Mouse (Mus musculus) liver, embryonic 15.5 days (tissue): ENCODE results near the gene Dis3l2. TPM values are rescaled to one million over a fixed set of nuclear protein-coding genes. Genes with fewer than 3 reads are reported as not detected.
A peak's percentile ranks its signal among the peaks of the same experiment; 100 is the strongest.

ENCODE experiments used
- ATAC-seq: fragments of 200-750 bp; cut with Nextera tagmentation; 2 replicates; pipeline ENCODE4 v1.8.0; 2017; ENCODE audit warnings: moderate number of reproducible peaks, mild to moderate bottlenecking, moderate library complexity; ENCODE audit not compliant: insufficient read depth
- H3K27ac ChIP-seq: fragments of 300-500 bp; sonication (generic); replicated peaks from 2 replicates; pipeline ENCODE4 v1.5.1; 2015; ENCODE audit warnings: mild to moderate bottlenecking, inconsistent platforms
- H3K27me3 ChIP-seq: fragments of 300-500 bp; sonication (generic); 2 replicates; pipeline ENCODE4 v1.6.1; 2015; ENCODE audit warnings: mild to moderate bottlenecking, inconsistent platforms
- H3K36me3 ChIP-seq: fragments of 300-500 bp; sonication (generic); replicated peaks from 2 replicates; pipeline ENCODE4 v1.6.1; 2015; ENCODE audit warnings: moderate library complexity, mild to moderate bottlenecking, inconsistent platforms
- H3K4me1 ChIP-seq: fragments of 300-500 bp; sonication (generic); replicated peaks from 2 replicates; pipeline ENCODE4 v1.6.1; 2015; ENCODE audit warnings: inconsistent platforms
- H3K4me2 ChIP-seq: fragments of 300-500 bp; sonication (generic); 2 replicates; pipeline ENCODE4 v1.6.1; 2015; ENCODE audit warnings: moderate library complexity, mild to moderate bottlenecking, inconsistent platforms
- H3K4me3 ChIP-seq: fragments of 300-500 bp; sonication (generic); replicated peaks from 2 replicates; pipeline ENCODE4 v1.5.1; 2015; ENCODE audit warnings: mild to moderate bottlenecking, inconsistent platforms
- H3K9ac ChIP-seq: fragments of 300-500 bp; sonication (generic); 2 replicates; pipeline ENCODE4 v1.6.1; 2015; ENCODE audit warnings: moderate library complexity, mild to moderate bottlenecking, inconsistent platforms
- H3K9me3 ChIP-seq: fragments of 300-500 bp; sonication (generic); replicated peaks from 2 replicates; pipeline ENCODE4 v1.6.1; 2016; ENCODE audit warnings: inconsistent platforms
- WGBS: fragments of 180-500 bp; shearing (Covaris S2); methylation state at CpG from one replicate; pipeline ENCODE4 v1.1.7; 2015; ENCODE audit warnings: mixed read lengths; ENCODE audit not compliant: insufficient replicate concordance; 5-methylcytosine and 5-hydroxymethylcytosine counted together
- polyA plus RNA-seq: library from polyadenylated mRNA; unstranded; fragments of >200 nt; fragmentation: Nextera tagmentation; extraction: Ambion mirVana; gene quantifications from 2 replicates; pipeline ENCODE4 v1.2.1, GENCODE M21; 2015

Gene Dis3l2
- polyA plus RNA-seq, 1 experiment from 2014 or later: 8.5 TPM

GRCm38 (mm10) chr1:87012606-87013005 is 309.0 kb downstream of the Dis3l2 start:
- ATAC-seq: no peak
- H3K36me3 ChIP-seq: no peaks in the 10 kb centered on the region
- no peaks in the 10 kb centered on the region for H3K9me3 ChIP-seq
- WGBS: 72% methylated on average over 2 of the region's 2 CpGs
- H3K27me3 ChIP-seq: no peaks in the 10 kb centered on the region
- no peaks in the 10 kb centered on the region for H3K4me1 ChIP-seq
- no peak overlapping the region for H3K27ac ChIP-seq
- no peak overlapping the region for H3K9ac ChIP-seq
- H3K4me3 ChIP-seq: no peak overlapping the region
- H3K4me2 ChIP-seq: no peak overlapping the region

DNA sequence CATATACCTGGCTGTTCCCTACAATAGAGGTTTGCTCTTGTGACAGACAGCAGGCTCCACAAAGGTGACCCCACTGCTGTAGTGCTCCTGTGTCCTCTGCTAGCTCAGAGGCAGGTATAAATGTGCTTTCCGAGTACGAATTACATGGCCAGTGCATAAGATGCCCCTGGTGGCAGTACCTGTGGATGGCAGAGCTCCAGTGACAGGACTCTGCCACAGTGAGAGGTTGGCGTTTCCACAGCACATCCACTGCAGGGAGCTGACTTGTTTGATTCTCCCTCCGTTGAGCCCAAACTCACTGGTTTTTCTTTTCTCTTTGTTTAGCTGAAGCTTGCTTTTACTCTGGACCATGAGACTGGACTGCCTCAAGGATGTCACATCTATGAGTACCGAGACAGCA is 317.1 kb downstream of the Dis3l2 start:
- H3K4me1 ChIP-seq: peaks cover 11% of the 10 kb centered on the region; the same call in 1 of the 2 replicates
- no peak for ATAC-seq
- H3K36me3 ChIP-seq: 0 out of 2 replicates have a peak, but pooled peaks cover 3% of the 10 kb centered on the region
- H3K27me3 ChIP-seq: no peaks in the 10 kb centered on the region
- H3K4me3 ChIP-seq: no peak overlapping the region
- H3K27ac ChIP-seq: no peak overlapping the region
- WGBS: 60% methylated on average over 5 of the region's 5 CpGs
- no peaks in the 10 kb centered on the region for H3K9me3 ChIP-seq
- no peak overlapping the region for H3K4me2 ChIP-seq
- H3K9ac ChIP-seq: no peak overlapping the region

GRCm38 (mm10) chr1:87021584-87021983 is 318.0 kb downstream of the Dis3l2 start:
- Histone ChIP-seq H3K9ac (no peak overlapping the region), H3K27ac (no peak overlapping the region), H3K4me3 (no peak overlapping the region), H3K4me1 (peaks cover 11% of the 10 kb centered on the region; the same call in 1 of the 2 replicates), H3K27me3 (no peaks in the 10 kb centered on the region), H3K9me3 (no peaks in the 10 kb centered on the region), H3K4me2 (no peak overlapping the region), H3K36me3 (0 out of 2 replicates have a peak, but pooled peaks cover 3% of the 10 kb centered on the region)
- ATAC-seq: no peak
- 30% methylated on average over 3 of the region's 3 CpGs for WGBS

GRCm38 (mm10) chr1:87023291-87024170 is 319.9 kb downstream of the Dis3l2 start:
- Histone ChIP-seq H3K4me3 (no peak overlapping the region), H3K9me3 (no peaks in the 10 kb centered on the region), H3K4me1 (peaks cover 11% of the 10 kb centered on the region; the same call in 1 of the 2 replicates), H3K27me3 (no peaks in the 10 kb centered on the region), H3K4me2 (no peak overlapping the region), H3K27ac (no peak overlapping the region), H3K9ac (no peak overlapping the region), H3K36me3 (0 out of 2 replicates have a peak, but pooled peaks cover 3% of the 10 kb centered on the region)
- 65% methylated on average over 6 of the region's 6 CpGs for WGBS
- no peak for ATAC-seq

DNA sequence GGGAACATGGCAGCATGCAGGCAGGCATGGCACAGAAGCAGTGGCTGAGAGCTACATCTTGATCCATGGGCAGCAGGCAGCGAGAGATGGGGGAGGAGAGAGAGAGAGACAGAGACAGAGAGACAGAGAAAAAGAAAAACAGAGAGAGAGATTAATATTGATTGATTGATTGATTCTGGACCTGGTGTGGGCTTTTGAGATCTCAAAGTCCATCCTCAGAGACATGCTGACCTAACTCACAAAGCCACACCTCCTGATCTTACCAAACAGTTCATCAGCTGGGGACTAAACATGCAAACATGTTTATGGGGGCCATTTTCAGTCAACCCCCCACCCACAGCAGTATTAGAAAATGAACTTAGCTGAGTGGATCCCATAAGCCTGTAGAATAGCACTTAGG is 321.4 kb downstream of the Dis3l2 start:
- ATAC-seq: no peak
- Histone ChIP-seq H3K36me3 (0 out of 2 replicates have a peak, but pooled peaks cover 3% of the 10 kb centered on the region), H3K4me1 (peaks cover 8% of the 10 kb centered on the region; the same call in 1 of the 2 replicates), H3K27ac (no peak overlapping the region), H3K9me3 (no peaks in the 10 kb centered on the region), H3K4me2 (no peak overlapping the region), H3K27me3 (no peaks in the 10 kb centered on the region), H3K9ac (no peak overlapping the region), H3K4me3 (no peak overlapping the region)
- 77% methylated on average over 1 of the region's 1 CpGs for WGBS

DNA sequence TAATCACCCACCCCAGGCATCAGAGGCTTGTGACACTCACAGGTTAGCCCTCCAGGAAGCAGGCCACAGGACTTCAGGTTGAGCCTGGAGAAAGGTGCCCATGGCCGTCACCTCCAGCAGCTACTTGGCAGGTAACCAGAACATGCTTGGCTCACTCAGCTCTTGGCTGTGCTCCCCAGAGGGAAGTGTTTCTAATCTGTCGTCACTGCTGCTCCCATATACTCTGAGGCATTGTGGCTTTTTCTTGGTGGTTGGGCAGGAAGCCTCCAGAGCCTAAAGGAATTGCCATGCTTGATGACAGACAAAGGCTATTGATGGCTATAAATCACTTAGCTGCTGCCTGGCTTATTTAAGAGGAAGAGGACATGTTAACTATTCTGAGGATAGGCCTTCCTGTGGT is 325.2 kb downstream of the Dis3l2 start:
- Histone ChIP-seq H3K27me3 (no peaks in the 10 kb centered on the region), H3K36me3 (no peaks in the 10 kb centered on the region), H3K4me2 (no peak overlapping the region), H3K4me1 (no peaks in the 10 kb centered on the region), H3K27ac (no peak overlapping the region), H3K9ac (no peak overlapping the region), H3K9me3 (no peaks in the 10 kb centered on the region), H3K4me3 (no peak overlapping the region)
- no peak for ATAC-seq
- WGBS: 60% methylated on average over 2 of the region's 2 CpGs

GRCm38 (mm10) chr1:87030652-87031051 is 327.0 kb downstream of the Dis3l2 start:
- no peak overlapping the region for H3K4me2 ChIP-seq
- WGBS: 62% methylated on average over 1 of the region's 1 CpGs
- no peak for ATAC-seq

GRCm38 (mm10) chr1:87032466-87032865 is 328.9 kb downstream of the Dis3l2 start:
- H3K27me3 ChIP-seq: no peaks in the 10 kb centered on the region
- ATAC-seq: no peak
- 0 out of 2 replicates have a peak, but pooled peaks cover 2% of the 10 kb centered on the region for H3K4me1 ChIP-seq
- H3K4me2 ChIP-seq: no peak overlapping the region
- H3K9ac ChIP-seq: no peak overlapping the region
- no peaks in the 10 kb centered on the region for H3K36me3 ChIP-seq
- H3K4me3 ChIP-seq: no peak overlapping the region
- no peaks in the 10 kb centered on the region for H3K9me3 ChIP-seq
- no peak overlapping the region for H3K27ac ChIP-seq
- WGBS: 52% methylated on average over 7 of the region's 7 CpGs

More at GRCm38 (mm10) chr1:87030652-87031051, 327.0 kb downstream of the Dis3l2 start:
- no peak overlapping the region for H3K9ac ChIP-seq
- H3K4me3 ChIP-seq: no peak overlapping the region
- no peaks in the 10 kb centered on the region for H3K36me3 ChIP-seq
- no peak overlapping the region for H3K27ac ChIP-seq
- no peaks in the 10 kb centered on the region for H3K27me3 ChIP-seq
- H3K4me1 ChIP-seq: 0 out of 2 replicates have a peak, but pooled peaks cover 1% of the 10 kb centered on the region
- H3K9me3 ChIP-seq: no peaks in the 10 kb centered on the region

- H3K27ac ChIP-seq: no peak overlapping the region
- H3K9ac ChIP-seq: no peak overlapping the region
- H3K4me2 ChIP-seq: no peak overlapping the region
- WGBS: 28% methylated on average over 4 of the region's 4 CpGs
- no peaks in the 10 kb centered on the region for H3K27me3 ChIP-seq
- no peak overlapping the region for H3K4me3 ChIP-seq
- H3K36me3 ChIP-seq: no peaks in the 10 kb centered on the region
- H3K4me1 ChIP-seq: 0 out of 2 replicates have a peak, but pooled peaks cover 2% of the 10 kb centered on the region
- no peaks in the 10 kb centered on the region for H3K9me3 ChIP-seq
- ATAC-seq: peak; percentile 47; the same call in 1 of the 2 replicates
These were observed 332.0 kb downstream of the Dis3l2 start for GRCm38 (mm10) chr1:87035532-87036161.

GRCm38 (mm10) chr1:87036334-87036733 is 332.7 kb downstream of the Dis3l2 start:
- ATAC-seq: no peak
- no peak overlapping the region for H3K4me2 ChIP-seq
- H3K4me3 ChIP-seq: no peak overlapping the region
- no peaks in the 10 kb centered on the region for H3K27me3 ChIP-seq
- WGBS: 52% methylated on average over 3 of the region's 3 CpGs
- no peak overlapping the region for H3K9ac ChIP-seq
- H3K27ac ChIP-seq: no peak overlapping the region
- 0 out of 2 replicates have a peak, but pooled peaks cover 2% of the 10 kb centered on the region for H3K4me1 ChIP-seq
- H3K9me3 ChIP-seq: no peaks in the 10 kb centered on the region
- no peaks in the 10 kb centered on the region for H3K36me3 ChIP-seq

DNA sequence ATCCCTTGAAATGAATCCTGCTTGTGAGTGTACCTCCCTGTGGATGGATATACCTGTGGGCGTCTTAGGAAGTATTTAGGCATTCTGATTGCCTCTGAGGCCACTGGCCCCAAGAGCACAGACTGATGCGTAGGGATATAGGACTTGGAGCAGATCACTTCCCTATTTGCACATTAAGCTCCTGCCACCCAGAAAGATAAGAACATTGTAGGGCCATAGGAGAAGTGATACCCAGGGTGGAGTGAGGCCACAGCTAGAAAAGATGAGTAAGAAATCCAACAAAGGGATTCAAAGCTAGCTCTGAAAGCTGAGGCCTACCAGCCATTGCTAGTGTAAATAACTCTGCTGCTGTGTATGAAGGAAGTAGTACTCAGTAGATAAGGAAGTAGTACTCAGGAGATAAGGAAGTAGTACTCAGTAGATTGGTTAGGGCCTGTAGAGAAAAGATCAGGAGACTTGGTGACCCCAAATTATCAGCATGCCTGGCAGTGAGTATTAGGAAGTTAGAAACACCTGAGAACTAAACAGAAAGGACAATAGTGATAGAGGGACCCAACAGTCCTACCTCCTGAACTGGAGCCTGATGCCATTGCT is 335.0 kb downstream of the Dis3l2 start:
- 52% methylated on average over 2 of the region's 2 CpGs for WGBS
- H3K36me3 ChIP-seq: no peaks in the 10 kb centered on the region

More for the DNA sequence above, 335.0 kb downstream of the Dis3l2 start:
- H3K9me3 ChIP-seq: no peaks in the 10 kb centered on the region
- H3K4me3 ChIP-seq: no peak overlapping the region
- 0 out of 2 replicates have a peak, but pooled peaks cover 2% of the 10 kb centered on the region for H3K4me1 ChIP-seq
- no peak overlapping the region for H3K27ac ChIP-seq
- ATAC-seq: no peak
- H3K9ac ChIP-seq: no peak overlapping the region
- H3K27me3 ChIP-seq: no peaks in the 10 kb centered on the region
- no peak overlapping the region for H3K4me2 ChIP-seq
